Mouse (Mus musculus) activated CD4-positive, CD25-positive, alpha-beta regulatory T cell (primary cell): ENCODE results near the gene Fadd. TPM values are rescaled to one million over a fixed set of nuclear protein-coding genes. Genes with fewer than 3 reads are reported as not detected.

Experiments used
- polyA plus RNA-seq, 2 experiments: library from polyadenylated mRNA; unstranded; fragments of 100-300 nt; shearing (Covaris generic); gene quantifications; one replicate each; pipeline ENCODE4 v1.2.1; 2017

Gene Fadd
- 1 to 10 TPM; 4.6 to 5.9 TPM for polyA plus RNA-seq

GRCm38 (mm10) chr7:144582284-144582980 is at the start of gene Fadd:
TSS of gene Fadd (minus strand) at chr7:144582463.

GRCm38 (mm10) chr7:144553237-144554122 is 28.8 kb downstream of the Fadd start, which contains the start of gene Ppfia1:
TSS of gene Ppfia1 (minus strand) at chr7:144553729.

Other genes starting within 250 kb of the Fadd start
- gene Cttn, start 111.5 kb downstream of the Fadd start, polyA plus RNA-seq = 10 to 100 TPM in 1 of 2 experiments, 1 to 10 TPM in 1; 4.0 to 10.0 TPM
- 10 to 100 TPM; 43.9 to 48.4 TPM for gene Ppfia1, start 28.7 kb downstream of the Fadd start, polyA plus RNA-seq
- under 1 TPM in 1 of 2 experiments, not detected in 1; 0.32 TPM for gene Ano1, start 169.5 kb upstream of the Fadd start, polyA plus RNA-seq